Mouse (Mus musculus): ENCODE measurements at regions not wholly inside any gene's neighbourhood (a gene's known extent, or its start where the extent isn't known, plus 50 kb on each side); places are given as distances from the start of the nearest gene placed in this dataset.

DNA sequence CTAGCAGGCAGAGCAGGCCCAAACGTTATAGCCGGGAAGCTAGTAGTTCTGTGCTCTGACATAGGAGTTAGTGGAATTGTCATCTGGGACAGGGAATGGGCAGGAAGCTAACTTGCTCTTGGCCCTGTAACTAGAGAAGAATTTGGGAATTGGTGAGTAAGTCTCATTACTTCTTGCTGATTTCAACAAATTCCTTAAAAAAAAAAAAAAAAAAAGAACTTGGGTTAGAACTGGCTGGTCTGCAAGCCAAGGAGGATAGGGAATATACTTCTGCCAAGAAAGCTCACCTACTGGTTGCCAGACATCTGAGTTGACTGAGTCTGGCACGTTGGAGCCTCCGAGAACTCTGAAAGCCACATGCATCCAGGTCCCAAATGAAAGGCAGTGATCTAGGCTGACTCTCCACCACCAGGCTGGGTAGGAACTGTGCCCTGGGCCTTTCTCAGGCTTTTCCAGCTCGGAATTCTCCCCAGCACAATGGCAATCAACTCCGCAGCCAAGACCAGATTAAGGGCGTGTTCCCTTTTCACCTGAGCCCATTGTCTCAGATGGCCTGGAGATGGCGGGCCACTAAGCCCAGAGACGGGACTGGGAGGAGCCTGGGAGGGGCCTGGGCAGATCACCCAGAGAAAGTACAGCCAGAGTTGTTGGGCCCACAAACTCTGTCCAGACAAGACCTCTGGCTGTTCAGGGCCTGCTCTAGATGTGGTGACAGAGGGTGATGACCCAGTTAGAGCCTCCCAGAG is 155.9 kb upstream of the Haao start:
- H3K4me3 ChIP-seq (ENCODE audit: low read length) = no peak overlapping the region
- 0 out of 2 replicates have a peak overlapping the region, but pooled peaks have one; percentile 7 for H3K27ac ChIP-seq (ENCODE audit: low read length)
- H3K27me3 ChIP-seq (ENCODE audit: insufficient read depth, low read length) = no peaks in the 10 kb centered on the region
- no peaks in the 10 kb centered on the region for H3K9me3 ChIP-seq (ENCODE audit: low read length)
- 61% methylated on average over 9 of the region's 9 CpGs for WGBS
- no peak for ATAC-seq (ENCODE audit: low FRiP score, low TSS enrichment)
- no peaks in the 10 kb centered on the region for H3K36me3 ChIP-seq (ENCODE audit: insufficient read depth, low read length)
- peaks cover 25% of the 10 kb centered on the region for H3K4me1 ChIP-seq (ENCODE audit: insufficient read depth, low read length)
- no peak overlapping the region for H3K4me2 ChIP-seq (replicated peaks; ENCODE audit: low read depth, low read length)
- H3K9ac ChIP-seq (replicated peaks; ENCODE audit: low read length) = 0 out of 2 replicates have a peak overlapping the region, but pooled peaks have one; percentile 17

GRCm38 (mm10) chr17:84002939-84003338 is 155.2 kb upstream of the Haao start:
- Histone ChIP-seq H3K4me1 (ENCODE audit: insufficient read depth, low read length) (peaks cover 28% of the 10 kb centered on the region), H3K9ac (replicated peaks; ENCODE audit: low read length) (no peak overlapping the region), H3K9me3 (ENCODE audit: low read length) (no peaks in the 10 kb centered on the region), H3K4me2 (replicated peaks; ENCODE audit: low read depth, low read length) (no peak overlapping the region), H3K27me3 (ENCODE audit: insufficient read depth, low read length) (no peaks in the 10 kb centered on the region), H3K27ac (ENCODE audit: low read length) (no peak overlapping the region), H3K4me3 (ENCODE audit: low read length) (no peak overlapping the region), H3K36me3 (ENCODE audit: insufficient read depth, low read length) (no peaks in the 10 kb centered on the region)
- WGBS = 89% methylated on average over 6 of the region's 6 CpGs
- ATAC-seq (ENCODE audit: low FRiP score, low TSS enrichment) = no peak

GRCm38 (mm10) chr17:84002327-84002726 is 154.6 kb upstream of the Haao start:
- Histone ChIP-seq H3K4me3 (ENCODE audit: low read length) (no peak overlapping the region), H3K4me2 (replicated peaks; ENCODE audit: low read depth, low read length) (no peak overlapping the region), H3K9ac (replicated peaks; ENCODE audit: low read length) (no peak overlapping the region), H3K27me3 (ENCODE audit: insufficient read depth, low read length) (no peaks in the 10 kb centered on the region), H3K4me1 (ENCODE audit: insufficient read depth, low read length) (peaks cover 28% of the 10 kb centered on the region), H3K27ac (ENCODE audit: low read length) (no peak overlapping the region), H3K9me3 (ENCODE audit: low read length) (no peaks in the 10 kb centered on the region), H3K36me3 (ENCODE audit: insufficient read depth, low read length) (no peaks in the 10 kb centered on the region)
- WGBS = 89% methylated on average over 16 of the region's 16 CpGs
- no peak for ATAC-seq (ENCODE audit: low FRiP score, low TSS enrichment)

GRCm38 (mm10) chr17:84000115-84000514 is 152.4 kb upstream of the Haao start:
- peaks cover 28% of the 10 kb centered on the region for H3K4me1 ChIP-seq (ENCODE audit: insufficient read depth, low read length)
- peak overlapping the region; percentile 89 for H3K27ac ChIP-seq (ENCODE audit: low read length)
- H3K36me3 ChIP-seq (ENCODE audit: insufficient read depth, low read length) = no peaks in the 10 kb centered on the region
- 42% methylated on average over 6 of the region's 6 CpGs for WGBS
- H3K27me3 ChIP-seq (ENCODE audit: insufficient read depth, low read length) = no peaks in the 10 kb centered on the region
- H3K4me3 ChIP-seq (ENCODE audit: low read length) = no peak overlapping the region
- H3K9ac ChIP-seq (replicated peaks; ENCODE audit: low read length) = no peak overlapping the region
- no peak overlapping the region for H3K4me2 ChIP-seq (replicated peaks; ENCODE audit: low read depth, low read length)
- H3K9me3 ChIP-seq (ENCODE audit: low read length) = no peaks in the 10 kb centered on the region
- no peak for ATAC-seq (ENCODE audit: low FRiP score, low TSS enrichment)

GRCm38 (mm10) chr17:83998972-83999545 is 151.3 kb upstream of the Haao start:
- Histone ChIP-seq H3K9me3 (ENCODE audit: low read length) (no peaks in the 10 kb centered on the region), H3K9ac (replicated peaks; ENCODE audit: low read length) (0 out of 2 replicates have a peak overlapping the region, but pooled peaks have one; percentile 2), H3K4me1 (ENCODE audit: insufficient read depth, low read length) (peaks cover 23% of the 10 kb centered on the region), H3K36me3 (ENCODE audit: insufficient read depth, low read length) (no peaks in the 10 kb centered on the region), H3K4me3 (ENCODE audit: low read length) (no peak overlapping the region), H3K4me2 (replicated peaks; ENCODE audit: low read depth, low read length) (peak overlapping the region; percentile 13; the same call in 1 of the 2 replicates), H3K27ac (ENCODE audit: low read length) (peak overlapping the region; percentile 89), H3K27me3 (ENCODE audit: insufficient read depth, low read length) (no peaks in the 10 kb centered on the region)
- WGBS = 51% methylated on average over 10 of the region's 10 CpGs
- ATAC-seq (ENCODE audit: low FRiP score, low TSS enrichment) = peak; percentile 94

DNA sequence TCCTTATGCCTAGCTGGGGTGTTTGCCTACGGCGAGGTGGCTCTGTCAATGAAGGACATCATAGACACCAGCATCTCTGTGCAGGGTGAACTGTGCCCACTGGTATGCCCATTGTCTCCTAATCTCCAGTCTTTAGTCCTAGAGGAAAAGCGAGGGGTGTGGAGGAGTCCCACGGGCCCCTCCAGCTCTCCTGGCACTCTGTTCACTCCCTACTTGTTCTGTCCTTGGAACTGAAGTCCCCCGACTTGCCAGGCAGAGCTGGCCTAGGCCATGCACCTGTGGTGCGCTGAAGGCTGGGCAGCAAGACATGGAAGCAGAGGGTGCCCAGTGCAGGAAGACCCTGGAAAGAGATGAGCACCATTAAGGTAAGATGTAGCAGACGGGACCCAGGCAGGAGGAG is 150.6 kb upstream of the Haao start:
- Histone ChIP-seq H3K4me2 (replicated peaks; ENCODE audit: low read depth, low read length) (no peak overlapping the region), H3K27me3 (ENCODE audit: insufficient read depth, low read length) (no peaks in the 10 kb centered on the region), H3K9ac (replicated peaks; ENCODE audit: low read length) (0 out of 2 replicates have a peak overlapping the region, but pooled peaks have one; percentile 5), H3K4me1 (ENCODE audit: insufficient read depth, low read length) (peaks cover 20% of the 10 kb centered on the region), H3K4me3 (ENCODE audit: low read length) (no peak overlapping the region), H3K27ac (ENCODE audit: low read length) (peak overlapping the region; percentile 89), H3K9me3 (ENCODE audit: low read length) (no peaks in the 10 kb centered on the region), H3K36me3 (ENCODE audit: insufficient read depth, low read length) (no peaks in the 10 kb centered on the region)
- ATAC-seq (ENCODE audit: low FRiP score, low TSS enrichment) = no peak
- 84% methylated on average over 7 of the region's 7 CpGs for WGBS

DNA sequence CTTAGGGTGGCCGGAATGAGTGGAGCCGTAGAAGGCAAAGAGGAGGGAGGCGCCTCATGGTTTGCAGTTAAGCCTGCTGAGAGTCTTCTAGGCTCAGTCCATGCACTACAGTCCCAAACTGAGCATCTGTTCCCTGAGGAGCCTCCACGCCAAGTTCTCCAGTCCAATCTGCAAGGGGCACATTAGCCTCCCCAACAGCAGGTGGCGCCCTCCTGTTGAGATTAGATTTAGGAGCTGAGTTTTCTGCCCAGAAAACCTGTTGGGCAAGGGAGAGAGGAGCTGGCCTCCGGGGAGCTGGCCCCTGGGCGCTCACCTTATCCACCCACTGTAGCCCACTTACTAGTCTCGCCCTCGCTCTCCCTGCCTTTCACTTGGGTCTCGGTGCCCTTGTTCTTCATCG is 150.0 kb upstream of the Haao start:
- Histone ChIP-seq H3K9me3 (ENCODE audit: low read length) (no peaks in the 10 kb centered on the region), H3K36me3 (ENCODE audit: insufficient read depth, low read length) (no peaks in the 10 kb centered on the region), H3K4me3 (ENCODE audit: low read length) (no peak overlapping the region), H3K27ac (ENCODE audit: low read length) (peak overlapping the region; percentile 89), H3K4me1 (ENCODE audit: insufficient read depth, low read length) (peaks cover 20% of the 10 kb centered on the region), H3K9ac (replicated peaks; ENCODE audit: low read length) (no peak overlapping the region), H3K27me3 (ENCODE audit: insufficient read depth, low read length) (no peaks in the 10 kb centered on the region), H3K4me2 (replicated peaks; ENCODE audit: low read depth, low read length) (no peak overlapping the region)
- WGBS = 83% methylated on average over 11 of the region's 11 CpGs
- no peak for ATAC-seq (ENCODE audit: low FRiP score, low TSS enrichment)

DNA sequence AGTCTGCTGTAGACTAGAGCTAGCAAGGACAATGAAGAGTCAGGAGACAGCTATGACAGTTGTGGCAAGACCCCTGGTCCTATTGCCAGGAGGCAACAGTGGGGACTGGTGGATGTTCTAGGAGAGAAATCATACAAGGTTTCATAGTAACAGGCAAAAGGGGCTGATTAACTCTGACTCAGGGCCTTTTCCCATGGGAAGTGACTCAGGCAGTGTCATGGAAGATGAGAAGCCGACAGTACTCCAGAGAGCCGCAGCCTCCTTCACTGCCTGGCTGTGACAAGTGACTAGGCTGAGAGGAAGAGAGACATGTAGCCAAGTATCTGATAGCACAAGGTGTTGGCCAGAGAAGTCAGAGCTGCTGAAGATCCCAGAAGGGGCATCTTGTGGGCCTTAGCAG is 145.3 kb upstream of the Haao start:
- Histone ChIP-seq H3K9me3 (ENCODE audit: low read length) (no peaks in the 10 kb centered on the region), H3K4me3 (ENCODE audit: low read length) (no peak overlapping the region), H3K4me1 (ENCODE audit: insufficient read depth, low read length) (peaks cover 29% of the 10 kb centered on the region), H3K4me2 (replicated peaks; ENCODE audit: low read depth, low read length) (no peak overlapping the region), H3K36me3 (ENCODE audit: insufficient read depth, low read length) (no peaks in the 10 kb centered on the region), H3K27ac (ENCODE audit: low read length) (no peak overlapping the region), H3K27me3 (ENCODE audit: insufficient read depth, low read length) (no peaks in the 10 kb centered on the region), H3K9ac (replicated peaks; ENCODE audit: low read length) (no peak overlapping the region)
- no peak for ATAC-seq (ENCODE audit: low FRiP score, low TSS enrichment)
- WGBS = 64% methylated on average over 2 of the region's 2 CpGs

- no peaks in the 10 kb centered on the region for H3K27me3 ChIP-seq (ENCODE audit: insufficient read depth, low read length)
- H3K9ac ChIP-seq (replicated peaks; ENCODE audit: low read length) = peak overlapping the region; percentile 23
- H3K36me3 ChIP-seq (ENCODE audit: insufficient read depth, low read length) = no peaks in the 10 kb centered on the region
- H3K9me3 ChIP-seq (ENCODE audit: low read length) = no peaks in the 10 kb centered on the region
- peaks cover 49% of the 10 kb centered on the region for H3K4me1 ChIP-seq (ENCODE audit: insufficient read depth, low read length)
- no peak overlapping the region for H3K4me2 ChIP-seq (replicated peaks; ENCODE audit: low read depth, low read length)
- peak overlapping the region; percentile 85 for H3K27ac ChIP-seq (ENCODE audit: low read length)
- no peak overlapping the region for H3K4me3 ChIP-seq (ENCODE audit: low read length)
- 53% methylated on average over 13 of the region's 13 CpGs for WGBS
- peak; percentile 78 for ATAC-seq (ENCODE audit: low FRiP score, low TSS enrichment)
Measured at GRCm38 (mm10) chr17:83990421-83991365, 142.9 kb upstream of the Haao start.
